Mouse (Mus musculus) embryonic facial prominence, embryonic 12.5 days (tissue): ENCODE data around the gene Tfap2e. TPM values are rescaled to one million over a fixed set of nuclear protein-coding genes. Genes with fewer than 3 reads are reported as not detected.

Experiments used
- ATAC-seq: fragments of 200-750 bp; cut with Nextera tagmentation; 2 replicates; pipeline ENCODE4 v1.8.0; 2017; ENCODE audit not compliant: insufficient number of reproducible peaks, insufficient read depth, low FRiP score, low TSS enrichment
- H3K27ac ChIP-seq: fragments of 300-500 bp; sonication (generic); 2 replicates; pipeline ENCODE4 v1.5.1; 2016; ENCODE audit warnings: mild to moderate bottlenecking
- H3K27me3 ChIP-seq: fragments of 300-500 bp; sonication (generic); 2 replicates; pipeline ENCODE4 v1.6.1; 2016; ENCODE audit warnings: mild to moderate bottlenecking, moderate library complexity
- H3K36me3 ChIP-seq: fragments of 300-500 bp; sonication (generic); 2 replicates; pipeline ENCODE4 v1.6.1; 2016; ENCODE audit warnings: mild to moderate bottlenecking
- H3K4me1 ChIP-seq: fragments of 300-500 bp; sonication (generic); 2 replicates; pipeline ENCODE4 v1.6.1; 2016
- H3K4me2 ChIP-seq: fragments of 300-500 bp; sonication (generic); replicated peaks from 2 replicates; pipeline ENCODE4 v1.6.1; 2016; ENCODE audit warnings: mild to moderate bottlenecking, moderate library complexity
- H3K4me3 ChIP-seq: fragments of 300-500 bp; sonication (generic); 2 replicates; pipeline ENCODE4 v1.5.1; 2016; ENCODE audit warnings: mild to moderate bottlenecking
- H3K9ac ChIP-seq: fragments of 300-500 bp; sonication (generic); 2 replicates; pipeline ENCODE4 v1.6.1; 2016; ENCODE audit warnings: mild to moderate bottlenecking, moderate library complexity
- H3K9me3 ChIP-seq: fragments of 300-500 bp; sonication (generic); 2 replicates; pipeline ENCODE4 v1.6.1; 2016; ENCODE audit warnings: mild to moderate bottlenecking, moderate library complexity
- WGBS: fragments of 180-500 bp; shearing (Covaris S2); methylation state at CpG from one replicate; pipeline ENCODE4 v1.1.7; 2016; 5-methylcytosine and 5-hydroxymethylcytosine counted together
- polyA plus RNA-seq: library from polyadenylated mRNA; unstranded; fragments of >200 nt; fragmentation: Nextera tagmentation; extraction: Ambion mirVana; gene quantifications from 2 replicates; pipeline ENCODE4 v1.2.1, GENCODE M21; 2016

Gene Tfap2e
- polyA plus RNA-seq, 1 experiment from 2014 or later = not detected

GRCm38 (mm10) chr4:126762586-126763359 lies 26.7 kb upstream of the Tfap2e start:
- Histone ChIP-seq H3K27me3 (no peaks in the 10 kb centered on the region), H3K36me3 (peaks cover 19% of the 10 kb centered on the region), H3K9me3 (no peaks in the 10 kb centered on the region), H3K27ac (no peak overlapping the region), H3K9ac (no peak overlapping the region), H3K4me3 (no peak overlapping the region), H3K4me2 (no peak overlapping the region), H3K4me1 (no peaks in the 10 kb centered on the region)
- WGBS = 82% methylated on average over 11 of the region's 11 CpGs
- ATAC-seq = no peak

- Histone ChIP-seq H3K27me3 (no peaks in the 10 kb centered on the region), H3K4me3 (no peak overlapping the region), H3K9ac (no peak overlapping the region), H3K27ac (no peak overlapping the region), H3K4me2 (no peak overlapping the region), H3K4me1 (peaks cover 4% of the 10 kb centered on the region; the same call in 1 of the 2 replicates), H3K9me3 (no peaks in the 10 kb centered on the region), H3K36me3 (peaks cover 19% of the 10 kb centered on the region)
- ATAC-seq = no peak
- WGBS = 90% methylated on average over 2 of the region's 2 CpGs
These were observed 23.4 kb upstream of the Tfap2e start for GRCm38 (mm10) chr4:126759435-126759834.

- WGBS = 84% methylated on average over 5 of the region's 5 CpGs
- H3K27me3 ChIP-seq = no peaks in the 10 kb centered on the region
- no peak for ATAC-seq
These were observed 22.3 kb upstream of the Tfap2e start for GRCm38 (mm10) chr4:126758299-126758698.

GRCm38 (mm10) chr4:126756766-126757165 lies 20.7 kb upstream of the Tfap2e start:
- Histone ChIP-seq H3K27me3 (no peaks in the 10 kb centered on the region), H3K9ac (no peak overlapping the region), H3K4me3 (no peak overlapping the region), H3K27ac (no peak overlapping the region), H3K36me3 (peaks cover 16% of the 10 kb centered on the region), H3K9me3 (no peaks in the 10 kb centered on the region), H3K4me1 (peaks cover 16% of the 10 kb centered on the region), H3K4me2 (no peak overlapping the region)
- ATAC-seq = no peak
- 87% methylated on average over 4 of the region's 4 CpGs for WGBS

More at GRCm38 (mm10) chr4:126758299-126758698, 22.3 kb upstream of the Tfap2e start:
- Histone ChIP-seq H3K4me1 (peaks cover 7% of the 10 kb centered on the region; the same call in 1 of the 2 replicates), H3K9me3 (no peaks in the 10 kb centered on the region), H3K4me2 (no peak overlapping the region), H3K36me3 (peaks cover 19% of the 10 kb centered on the region), H3K9ac (no peak overlapping the region), H3K4me3 (no peak overlapping the region), H3K27ac (no peak overlapping the region)

GRCm38 (mm10) chr4:126754736-126755374 lies 18.8 kb upstream of the Tfap2e start:
- peak overlapping the region; percentile 99 for H3K4me2 ChIP-seq
- H3K9me3 ChIP-seq = no peaks in the 10 kb centered on the region
- WGBS = 54% methylated on average over 12 of the region's 12 CpGs
- no peaks in the 10 kb centered on the region for H3K27me3 ChIP-seq
- no peak overlapping the region for H3K9ac ChIP-seq
- peak overlapping the region; percentile 94 for H3K4me3 ChIP-seq
- no peak overlapping the region for H3K27ac ChIP-seq
- H3K4me1 ChIP-seq = peaks cover 23% of the 10 kb centered on the region
- no peak for ATAC-seq
- peaks cover 17% of the 10 kb centered on the region for H3K36me3 ChIP-seq

GRCm38 (mm10) chr4:126754231-126754611 lies 18.2 kb upstream of the Tfap2e start:
- peaks cover 17% of the 10 kb centered on the region for H3K36me3 ChIP-seq
- WGBS = 2% methylated on average over 12 of the region's 12 CpGs
- peak overlapping the region; percentile 94 for H3K27ac ChIP-seq
- H3K4me1 ChIP-seq = peaks cover 24% of the 10 kb centered on the region
- no peaks in the 10 kb centered on the region for H3K27me3 ChIP-seq
- ATAC-seq = no peak
- H3K9me3 ChIP-seq = no peaks in the 10 kb centered on the region
- H3K4me2 ChIP-seq = peak overlapping the region; percentile 99
- peak overlapping the region; percentile 94 for H3K4me3 ChIP-seq
- peak overlapping the region; percentile 80 for H3K9ac ChIP-seq

GRCm38 (mm10) chr4:126753268-126754230 lies 17.5 kb upstream of the Tfap2e start, which contains the start of the genes Ncdn and AU040320:
Gene Ncdn, minus strand, starts transcription at chr4:126753438.
Gene AU040320, plus strand, starts transcription at chr4:126753544.
- Histone ChIP-seq H3K4me2 (peak within 1 kb of the TSS; percentile 99), H3K9me3 (no peaks in the 10 kb centered on the region), H3K4me3 (peak within 1 kb of the TSS; percentile 94), H3K4me1 (peaks cover 28% of the 10 kb centered on the region), H3K27ac (peak within 1 kb of the TSS; percentile 94), H3K9ac (peak within 1 kb of the TSS; percentile 80), H3K27me3 (no peaks in the 10 kb centered on the region), H3K36me3 (peaks cover 21% of the 10 kb centered on the region)
- peak; percentile 99 for ATAC-seq
- under 1% methylated on average over 69 of the region's 71 CpGs for WGBS

- ATAC-seq = no peak
- peaks cover 29% of the 10 kb centered on the region for H3K36me3 ChIP-seq
- H3K9me3 ChIP-seq = no peaks in the 10 kb centered on the region
- H3K4me3 ChIP-seq = peak overlapping the region; percentile 94
- no peaks in the 10 kb centered on the region for H3K27me3 ChIP-seq
- peaks cover 28% of the 10 kb centered on the region for H3K4me1 ChIP-seq
- WGBS = under 1% methylated on average over 23 of the region's 23 CpGs
- H3K4me2 ChIP-seq = peak overlapping the region; percentile 99
- peak overlapping the region; percentile 94; the same call in 1 of the 2 replicates for H3K27ac ChIP-seq
- H3K9ac ChIP-seq = peak overlapping the region; percentile 80
These were observed 16.6 kb upstream of the Tfap2e start for GRCm38 (mm10) chr4:126752608-126753141.

GRCm38 (mm10) chr4:126752024-126752607 lies 16.1 kb upstream of the Tfap2e start:
- no peaks in the 10 kb centered on the region for H3K27me3 ChIP-seq
- peaks cover 33% of the 10 kb centered on the region for H3K36me3 ChIP-seq
- H3K9me3 ChIP-seq = no peaks in the 10 kb centered on the region
- H3K4me2 ChIP-seq = peak overlapping the region; percentile 99
- ATAC-seq = no peak
- 6% methylated on average over 13 of the region's 13 CpGs for WGBS
- H3K4me1 ChIP-seq = peaks cover 28% of the 10 kb centered on the region
- H3K9ac ChIP-seq = peak overlapping the region; percentile 80
- H3K27ac ChIP-seq = no peak overlapping the region
- H3K4me3 ChIP-seq = peak overlapping the region; percentile 94

- Histone ChIP-seq H3K9me3 (no peaks in the 10 kb centered on the region), H3K27ac (no peak overlapping the region), H3K4me2 (peak overlapping the region; percentile 99), H3K4me1 (peaks cover 28% of the 10 kb centered on the region), H3K4me3 (peak overlapping the region; percentile 94), H3K27me3 (no peaks in the 10 kb centered on the region), H3K36me3 (peaks cover 38% of the 10 kb centered on the region), H3K9ac (peak overlapping the region; percentile 80)
- WGBS = 52% methylated on average over 10 of the region's 10 CpGs
- ATAC-seq = no peak
These were observed 15.6 kb upstream of the Tfap2e start for GRCm38 (mm10) chr4:126751556-126752023.
